Mouse (Mus musculus) midbrain, embryonic 13.5 days (tissue): Measurements from ENCODE around the gene Fcmr. TPM values are rescaled to one million over a fixed set of nuclear protein-coding genes. Genes with fewer than 3 reads are reported as not detected.
A peak's percentile ranks its signal among the peaks of the same experiment; 100 is the strongest.

ENCODE experiments used
- ATAC-seq: fragments of 200-750 bp; cut with Nextera tagmentation; 2 replicates; pipeline ENCODE4 v1.8.0; 2017; ENCODE audit warnings: mild to moderate bottlenecking, moderate TSS enrichment, moderate library complexity
- H3K27ac ChIP-seq: fragments of 300-500 bp; sonication (generic); 2 replicates; pipeline ENCODE4 v1.5.1; 2015; ENCODE audit warnings: inconsistent platforms, mild to moderate bottlenecking, moderate library complexity
- H3K27me3 ChIP-seq: fragments of 300-500 bp; sonication (generic); 2 replicates; pipeline ENCODE4 v1.6.1; 2015; ENCODE audit warnings: mild to moderate bottlenecking, inconsistent platforms
- H3K36me3 ChIP-seq: fragments of 300-500 bp; sonication (generic); 2 replicates; pipeline ENCODE4 v1.6.1; 2015; ENCODE audit warnings: mild to moderate bottlenecking, inconsistent platforms
- H3K4me1 ChIP-seq: fragments of 300-500 bp; sonication (generic); replicated peaks from 2 replicates; pipeline ENCODE4 v1.6.1; 2015; ENCODE audit warnings: inconsistent platforms
- H3K4me2 ChIP-seq: fragments of 300-500 bp; sonication (generic); replicated peaks from 2 replicates; pipeline ENCODE4 v1.6.1; 2015; ENCODE audit warnings: moderate library complexity, mild to moderate bottlenecking, inconsistent platforms
- H3K4me3 ChIP-seq: fragments of 300-500 bp; sonication (generic); replicated peaks from 2 replicates; pipeline ENCODE4 v1.5.1; 2015; ENCODE audit warnings: mild to moderate bottlenecking, inconsistent platforms
- H3K9ac ChIP-seq: fragments of 300-500 bp; sonication (generic); replicated peaks from 2 replicates; pipeline ENCODE4 v1.6.1; 2015; ENCODE audit warnings: mild to moderate bottlenecking, inconsistent platforms
- H3K9me3 ChIP-seq: fragments of 300-500 bp; sonication (generic); 2 replicates; pipeline ENCODE4 v1.6.1; 2016; ENCODE audit warnings: mild to moderate bottlenecking, inconsistent platforms
- WGBS: fragments of 180-500 bp; shearing (Covaris S2); methylation state at CpG from one replicate; pipeline ENCODE4 v1.1.7; 2015; 5-methylcytosine and 5-hydroxymethylcytosine counted together
- polyA plus RNA-seq: library from polyadenylated mRNA; unstranded; fragments of >200 nt; fragmentation: Nextera tagmentation; extraction: Ambion mirVana; gene quantifications from 2 replicates; pipeline ENCODE4 v1.2.1, GENCODE M21; 2015

The Fcmr gene
- polyA plus RNA-seq, 1 experiment from 2014 or later: not detected

DNA sequence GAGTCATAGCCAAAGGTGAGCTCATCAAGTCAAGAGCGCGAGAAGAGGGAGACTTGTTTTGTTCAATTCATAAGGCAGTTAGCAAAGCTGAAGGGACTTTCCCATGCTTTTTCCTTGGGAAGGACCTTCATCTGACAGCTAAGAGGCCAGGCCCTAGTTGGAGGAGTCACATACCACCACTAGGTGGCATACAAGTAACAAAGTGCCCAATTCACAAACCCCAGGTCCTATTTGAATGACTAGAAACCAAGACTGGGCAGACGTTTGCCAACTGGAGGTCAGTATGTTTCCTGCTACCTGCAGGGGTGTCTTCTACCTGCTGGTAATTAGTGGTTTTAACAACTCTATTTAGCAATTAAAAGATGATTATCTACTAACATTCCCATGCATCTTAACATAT lies 9.7 kb downstream of the Fcmr start:
- Histone ChIP-seq H3K27ac (no peak overlapping the region), H3K27me3 (peaks cover 26% of the 10 kb centered on the region), H3K4me1 (peaks cover 6% of the 10 kb centered on the region; the same call in 1 of the 2 replicates), H3K4me2 (no peak overlapping the region), H3K4me3 (no peak overlapping the region), H3K36me3 (no peaks in the 10 kb centered on the region), H3K9ac (no peak overlapping the region), H3K9me3 (no peaks in the 10 kb centered on the region)
- ATAC-seq: no peak
- WGBS: 46% methylated on average over 3 of the region's 3 CpGs

DNA sequence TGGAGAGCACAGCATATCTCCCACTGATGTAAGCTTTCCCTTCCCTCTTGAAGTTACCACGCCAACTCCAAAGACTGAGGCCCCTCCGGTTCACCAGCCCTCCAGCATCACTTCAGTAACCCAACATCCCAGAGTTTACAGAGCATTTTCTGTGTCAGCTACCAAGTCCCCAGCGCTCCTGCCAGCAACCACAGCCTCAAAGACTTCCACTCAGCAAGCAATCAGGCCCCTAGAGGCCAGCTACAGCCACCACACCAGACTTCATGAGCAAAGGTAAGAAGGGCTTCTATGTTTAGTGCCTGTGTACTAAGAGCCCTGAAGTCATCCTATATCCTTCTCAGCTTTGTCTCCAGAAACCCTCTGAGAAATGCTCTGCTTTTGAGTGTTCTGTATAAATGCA lies 10.4 kb downstream of the Fcmr start:
- Histone ChIP-seq H3K9ac (no peak overlapping the region), H3K36me3 (no peaks in the 10 kb centered on the region), H3K9me3 (no peaks in the 10 kb centered on the region), H3K4me2 (no peak overlapping the region), H3K4me1 (peaks cover 6% of the 10 kb centered on the region; the same call in 1 of the 2 replicates), H3K27ac (no peak overlapping the region), H3K27me3 (peaks cover 26% of the 10 kb centered on the region), H3K4me3 (no peak overlapping the region)
- 72% methylated on average over 3 of the region's 3 CpGs for WGBS
- no peak for ATAC-seq

DNA sequence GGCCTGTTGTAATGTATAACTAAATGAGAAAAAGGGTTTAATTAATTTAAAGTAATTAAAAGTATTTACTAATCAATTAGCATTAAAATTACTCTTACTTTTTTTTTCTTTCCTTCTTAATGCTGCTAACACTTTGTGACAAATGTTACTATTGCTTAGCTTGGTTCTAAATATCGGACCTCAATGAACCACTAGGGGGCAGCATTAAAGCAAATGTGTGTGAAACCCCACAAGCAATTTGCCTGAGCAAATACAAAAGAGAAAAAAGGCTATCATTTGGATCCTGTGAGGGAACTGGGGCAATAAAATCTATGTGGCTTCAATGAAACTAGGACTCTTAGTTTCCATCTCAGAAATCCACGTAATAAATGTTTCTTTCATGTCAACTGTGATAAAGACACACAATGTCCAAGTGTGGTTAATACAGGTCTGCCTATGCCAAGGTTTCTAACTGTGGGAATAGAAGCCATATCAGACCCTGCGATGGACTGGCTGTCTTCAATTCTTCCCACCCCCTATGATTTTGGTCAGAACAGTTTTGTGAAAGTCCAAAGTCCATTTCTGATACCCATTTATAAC lies 11.6 kb downstream of the Fcmr start:
- Histone ChIP-seq H3K9ac (no peak overlapping the region), H3K27ac (no peak overlapping the region), H3K27me3 (peaks cover 26% of the 10 kb centered on the region), H3K4me2 (no peak overlapping the region), H3K9me3 (no peaks in the 10 kb centered on the region), H3K4me3 (no peak overlapping the region), H3K36me3 (no peaks in the 10 kb centered on the region), H3K4me1 (peaks cover 6% of the 10 kb centered on the region; the same call in 1 of the 2 replicates)
- ATAC-seq: no peak
- 29% methylated on average over 3 of the region's 3 CpGs for WGBS

DNA sequence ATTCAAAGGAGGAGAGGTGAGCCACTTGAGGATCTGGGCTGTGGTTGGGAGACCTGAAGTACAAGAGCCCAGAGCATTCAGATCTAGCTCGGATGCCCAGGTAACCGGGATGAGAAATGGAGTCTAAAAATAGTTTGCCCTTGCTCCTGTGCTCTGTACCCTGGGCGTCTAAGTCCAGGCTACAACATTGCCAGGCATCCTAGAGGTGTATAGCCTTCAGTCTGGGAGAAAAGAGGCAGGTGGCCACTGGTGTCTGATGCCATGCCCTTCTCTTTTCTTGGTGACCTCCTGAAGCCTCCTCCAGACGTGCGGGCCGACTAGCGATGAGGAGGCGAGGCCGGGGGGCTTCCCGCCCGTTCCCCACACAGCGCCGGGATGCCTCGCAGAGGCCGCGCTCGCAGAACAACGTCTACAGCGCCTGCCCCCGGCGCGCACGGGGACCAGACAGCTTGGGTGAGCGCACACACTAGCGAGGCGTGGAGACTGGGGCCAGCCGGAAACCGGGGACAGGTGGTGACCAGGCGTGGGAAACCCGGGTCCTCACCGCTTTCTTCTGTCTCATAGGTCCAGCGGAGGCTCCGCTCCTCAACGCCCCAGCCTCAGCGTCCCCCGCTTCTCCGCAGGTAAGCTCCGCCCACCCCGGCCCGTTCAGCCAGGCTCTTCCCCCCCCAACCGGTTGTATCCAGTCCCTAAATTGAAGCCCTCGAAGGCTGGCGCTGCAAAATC lies 12.6 kb downstream of the Fcmr start:
- ATAC-seq: peak; percentile 79
- peak overlapping the region; percentile 60 for H3K9ac ChIP-seq
- H3K27ac ChIP-seq: no peak overlapping the region
- H3K4me3 ChIP-seq: peak overlapping the region; percentile 49
- H3K9me3 ChIP-seq: no peaks in the 10 kb centered on the region
- WGBS: 3% methylated on average over 43 of the region's 43 CpGs
- no peaks in the 10 kb centered on the region for H3K36me3 ChIP-seq
- peak overlapping the region; percentile 82 for H3K4me2 ChIP-seq
- H3K27me3 ChIP-seq: peaks cover 26% of the 10 kb centered on the region
- H3K4me1 ChIP-seq: peaks cover 6% of the 10 kb centered on the region; the same call in 1 of the 2 replicates

DNA sequence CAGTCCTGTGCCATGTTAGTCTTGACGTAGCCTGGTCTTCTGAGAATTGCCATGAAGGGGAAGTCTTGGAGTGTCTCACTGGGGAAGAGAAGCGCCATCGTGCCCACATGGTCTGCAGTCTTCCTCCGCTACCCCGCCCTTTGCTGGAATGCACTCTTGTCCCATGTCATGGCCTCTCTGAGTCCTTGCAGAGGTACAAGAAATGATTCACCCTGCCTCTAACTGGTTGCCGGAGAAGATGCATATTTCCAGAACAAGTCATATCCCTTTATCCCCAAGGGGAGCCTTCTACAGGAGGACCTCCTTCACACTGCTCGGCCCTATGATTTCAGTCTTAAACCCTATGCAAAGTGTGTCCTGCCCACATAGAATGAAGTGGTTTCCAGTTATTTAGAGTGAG lies 14.5 kb downstream of the Fcmr start:
- no peak overlapping the region for H3K4me3 ChIP-seq
- 94% methylated on average over 7 of the region's 7 CpGs for WGBS
- H3K36me3 ChIP-seq: no peaks in the 10 kb centered on the region
- H3K27ac ChIP-seq: no peak overlapping the region
- H3K4me1 ChIP-seq: peaks cover 6% of the 10 kb centered on the region; the same call in 1 of the 2 replicates
- H3K9ac ChIP-seq: no peak overlapping the region
- peaks cover 26% of the 10 kb centered on the region for H3K27me3 ChIP-seq
- no peak for ATAC-seq
- no peaks in the 10 kb centered on the region for H3K9me3 ChIP-seq
- no peak overlapping the region for H3K4me2 ChIP-seq

DNA sequence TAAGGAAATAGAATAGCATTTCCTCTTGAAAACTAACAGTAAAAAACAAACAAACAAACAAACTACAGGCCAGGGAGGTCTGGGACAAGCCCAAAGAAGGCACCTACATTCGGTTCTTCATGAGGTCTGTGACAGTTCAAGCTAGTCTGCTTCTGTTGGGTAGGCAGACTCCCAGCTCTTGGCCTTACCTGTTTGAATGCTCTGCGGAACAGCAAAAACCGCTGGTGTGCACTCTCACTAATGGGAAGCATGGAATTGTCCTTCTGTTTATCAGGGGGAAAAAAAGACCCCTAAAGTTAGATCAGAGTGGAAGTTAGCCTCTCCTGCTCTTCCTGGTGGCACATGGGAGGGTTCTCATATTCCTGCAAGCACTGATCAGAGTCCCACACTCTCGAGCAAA lies 17.7 kb downstream of the Fcmr start:
- H3K4me3 ChIP-seq: no peak overlapping the region
- no peak overlapping the region for H3K4me2 ChIP-seq
- H3K9ac ChIP-seq: no peak overlapping the region
- H3K4me1 ChIP-seq: peaks cover 3% of the 10 kb centered on the region; the same call in 1 of the 2 replicates
- H3K36me3 ChIP-seq: no peaks in the 10 kb centered on the region
- H3K27ac ChIP-seq: no peak overlapping the region
- no peaks in the 10 kb centered on the region for H3K9me3 ChIP-seq
- ATAC-seq: no peak
- 86% methylated on average over 4 of the region's 4 CpGs for WGBS
- H3K27me3 ChIP-seq: peaks cover 15% of the 10 kb centered on the region

DNA sequence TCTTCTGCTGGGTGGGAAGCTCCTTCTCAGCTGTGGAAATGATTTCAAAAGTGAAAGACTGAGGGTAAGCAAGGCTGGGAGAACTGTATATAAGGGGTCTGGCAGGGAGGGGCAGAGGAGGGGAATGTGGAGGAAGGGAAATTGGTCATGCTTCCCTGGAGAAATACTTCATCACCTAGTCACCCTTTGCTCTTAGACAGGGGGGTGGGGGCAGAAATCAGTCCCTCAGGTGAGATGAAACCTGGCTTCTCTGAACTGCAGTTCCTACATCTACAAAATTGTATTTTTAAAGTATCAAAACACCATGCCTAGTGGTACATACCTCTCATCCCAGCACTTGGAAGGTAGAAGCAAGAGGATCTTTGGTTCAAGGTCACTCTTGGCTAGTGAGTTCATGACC lies 21.9 kb downstream of the Fcmr start, which contains the start of gene Il24:
TSS of gene Il24 (minus strand) at position 101 of the 400 bp plus-strand sequence.
- no peak within 1 kb of the TSS for H3K4me3 ChIP-seq
- H3K9ac ChIP-seq: no peak within 1 kb of the TSS
- H3K27ac ChIP-seq: no peak within 1 kb of the TSS
- H3K4me1 ChIP-seq: no peaks in the 10 kb centered on the region
- no peak within 1 kb of the TSS for H3K4me2 ChIP-seq
- no peaks in the 10 kb centered on the region for H3K27me3 ChIP-seq
- ATAC-seq: no peak
- no peaks in the 10 kb centered on the region for H3K36me3 ChIP-seq
- no peaks in the 10 kb centered on the region for H3K9me3 ChIP-seq

DNA sequence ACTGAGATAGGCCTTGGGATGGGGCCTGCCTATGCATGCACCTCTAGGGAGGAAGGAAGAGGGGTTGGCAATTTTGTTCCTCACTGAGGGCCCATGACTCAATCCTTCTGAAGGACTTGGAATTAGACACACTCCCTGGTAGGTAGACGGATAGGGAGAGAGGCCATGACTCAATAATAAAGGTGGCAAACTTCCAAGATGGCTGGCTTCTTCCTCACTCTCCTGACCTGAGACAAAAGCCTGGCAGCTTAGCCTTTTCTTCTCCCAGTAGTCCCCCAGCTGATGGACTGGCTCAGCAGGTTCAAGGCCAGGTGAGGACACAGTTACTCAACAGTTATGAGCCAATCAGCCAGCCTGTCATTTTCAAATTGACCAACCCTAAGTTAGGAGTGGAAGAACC lies 27.0 kb downstream of the Fcmr start:
- WGBS: 80% methylated on average over 1 of the region's 1 CpGs
- Histone ChIP-seq H3K27ac (no peak overlapping the region), H3K4me3 (no peak overlapping the region), H3K9ac (no peak overlapping the region), H3K4me2 (no peak overlapping the region), H3K36me3 (no peaks in the 10 kb centered on the region), H3K9me3 (no peaks in the 10 kb centered on the region), H3K4me1 (no peaks in the 10 kb centered on the region), H3K27me3 (no peaks in the 10 kb centered on the region)
- ATAC-seq: no peak

DNA sequence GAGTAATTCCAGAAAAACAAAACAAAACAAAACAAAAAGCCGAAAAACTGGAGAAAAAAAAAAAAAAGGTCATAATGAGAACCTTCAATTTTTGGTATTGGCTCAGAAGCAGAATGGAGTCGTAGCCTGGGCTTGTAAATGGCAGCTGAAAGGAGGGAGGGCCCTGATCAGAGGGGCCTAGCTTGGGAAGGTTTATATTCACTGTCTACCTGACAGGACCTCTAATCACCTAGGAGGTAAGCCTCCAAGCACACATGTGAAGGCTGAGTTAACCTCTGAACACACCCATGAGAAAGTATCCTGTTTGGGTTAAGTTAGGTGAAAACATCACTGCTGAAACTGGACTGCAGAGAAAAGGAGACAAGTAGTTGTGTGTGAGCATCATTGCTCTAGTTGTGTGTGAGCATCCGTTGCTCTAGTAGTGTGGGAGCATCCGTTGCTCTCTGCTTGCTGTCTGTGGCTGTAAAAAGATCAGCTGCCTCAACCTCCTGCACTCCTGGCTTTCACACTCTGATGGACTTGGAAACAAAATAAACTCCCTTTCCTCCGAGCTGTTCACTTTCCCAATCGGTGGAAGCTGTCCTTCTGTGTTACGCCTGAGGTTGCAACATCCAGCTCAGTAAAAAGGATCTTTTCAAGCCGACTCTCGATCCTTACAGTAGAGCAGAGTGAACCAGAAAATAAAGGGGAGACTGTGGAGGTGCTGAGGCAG lies 28.0 kb downstream of the Fcmr start:
- H3K36me3 ChIP-seq: no peaks in the 10 kb centered on the region
- H3K4me2 ChIP-seq: no peak overlapping the region
- no peak overlapping the region for H3K27ac ChIP-seq
- no peaks in the 10 kb centered on the region for H3K4me1 ChIP-seq
- H3K27me3 ChIP-seq: no peaks in the 10 kb centered on the region
- no peak for ATAC-seq
- WGBS: 69% methylated on average over 9 of the region's 9 CpGs
- no peak overlapping the region for H3K9ac ChIP-seq
- no peaks in the 10 kb centered on the region for H3K9me3 ChIP-seq
- H3K4me3 ChIP-seq: no peak overlapping the region

DNA sequence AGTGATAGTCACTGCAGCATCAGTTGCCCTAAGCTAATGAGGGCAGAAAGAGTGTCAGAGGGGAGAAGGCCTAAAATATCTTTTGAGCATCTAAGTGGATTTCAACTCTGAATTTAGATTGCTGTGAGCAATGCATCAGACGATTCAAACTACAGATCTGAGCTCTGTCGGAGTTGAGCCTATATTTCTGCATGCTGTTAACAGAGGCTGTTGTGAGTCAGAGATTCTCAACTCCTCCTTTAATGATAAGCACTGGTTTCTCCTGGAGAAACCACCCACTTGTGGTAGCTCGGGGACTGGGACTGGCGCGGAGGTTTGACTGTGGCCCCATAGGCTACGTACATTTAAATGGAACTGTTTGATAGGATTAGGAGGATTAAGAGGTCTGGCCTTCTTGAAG lies 29.0 kb downstream of the Fcmr start:
- Histone ChIP-seq H3K27me3 (no peaks in the 10 kb centered on the region), H3K4me1 (no peaks in the 10 kb centered on the region), H3K36me3 (no peaks in the 10 kb centered on the region), H3K9me3 (no peaks in the 10 kb centered on the region), H3K4me2 (no peak overlapping the region), H3K4me3 (no peak overlapping the region), H3K27ac (no peak overlapping the region), H3K9ac (no peak overlapping the region)
- WGBS: 20% methylated on average over 6 of the region's 6 CpGs
- ATAC-seq: no peak

DNA sequence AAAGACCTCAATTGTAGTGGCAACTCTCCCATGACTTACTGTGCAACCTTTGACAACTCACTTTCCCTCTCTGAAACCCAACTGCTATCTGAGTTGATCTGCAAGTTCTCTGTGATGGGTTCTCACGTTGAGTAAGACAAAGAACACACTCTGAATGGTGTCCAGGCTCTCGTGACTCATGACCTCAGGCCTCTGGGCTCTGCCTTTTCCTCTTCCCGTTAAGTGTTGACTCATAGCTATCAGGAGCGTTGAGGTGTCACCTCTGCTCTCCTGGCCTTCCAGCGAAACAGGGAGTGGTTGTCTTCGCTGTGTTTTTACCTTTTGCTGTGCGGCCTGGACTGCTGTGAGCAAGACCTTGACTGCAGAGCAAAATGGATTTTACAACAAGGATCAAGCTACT lies 37.0 kb downstream of the Fcmr start:
- Histone ChIP-seq H3K36me3 (no peaks in the 10 kb centered on the region), H3K4me2 (no peak overlapping the region), H3K27me3 (no peaks in the 10 kb centered on the region), H3K9ac (no peak overlapping the region), H3K9me3 (no peaks in the 10 kb centered on the region), H3K27ac (no peak overlapping the region), H3K4me3 (no peak overlapping the region), H3K4me1 (no peaks in the 10 kb centered on the region)
- no peak for ATAC-seq
- WGBS: 89% methylated on average over 7 of the region's 7 CpGs

DNA sequence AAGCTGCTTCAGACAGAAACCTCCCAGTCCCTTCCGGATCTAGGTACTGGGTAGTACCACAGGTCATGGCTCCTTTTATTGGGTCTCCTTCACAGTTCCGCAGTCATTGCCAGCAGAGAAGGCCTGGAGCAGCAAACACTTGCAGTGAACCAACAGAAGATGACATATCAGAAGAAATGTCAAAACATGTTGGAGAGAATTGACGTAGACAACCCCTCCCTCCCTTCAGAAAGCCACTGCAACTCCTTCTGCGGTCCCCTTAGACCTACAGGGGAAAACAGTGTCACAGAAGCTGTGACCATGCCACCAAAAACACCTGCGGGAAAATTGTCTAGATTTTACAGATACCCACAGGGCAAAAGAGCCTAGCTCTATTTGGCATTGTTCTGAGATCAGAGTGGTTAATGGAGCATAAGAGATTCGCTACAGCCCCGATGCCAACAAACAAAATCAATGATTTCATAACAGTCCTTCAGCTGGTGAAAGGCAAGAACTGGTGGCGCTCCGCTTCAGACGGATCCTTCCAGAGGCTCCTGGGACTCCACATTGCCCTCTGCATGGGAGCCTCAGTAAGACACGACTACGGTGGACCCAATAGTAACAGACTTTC lies 46.0 kb downstream of the Fcmr start, which contains the start of gene Il20:
TSS of gene Il20 (minus strand) at position 51 of the 610 bp plus-strand sequence.
- WGBS: 85% methylated on average over 12 of the region's 12 CpGs
- H3K4me3 ChIP-seq: no peak within 1 kb of the TSS
- H3K27ac ChIP-seq: no peak within 1 kb of the TSS
- no peak within 1 kb of the TSS for H3K9ac ChIP-seq
- H3K27me3 ChIP-seq: no peaks in the 10 kb centered on the region
- H3K36me3 ChIP-seq: no peaks in the 10 kb centered on the region
- no peaks in the 10 kb centered on the region for H3K4me1 ChIP-seq
- no peak for ATAC-seq
- no peaks in the 10 kb centered on the region for H3K9me3 ChIP-seq
- H3K4me2 ChIP-seq: no peak within 1 kb of the TSS
